Mouse (Mus musculus) lung, postnatal 0 days (tissue): ENCODE measurements around the gene Fbxl13.

Experiments
- CTCF ChIP-seq: IDR thresholded peaks from 2 replicates; pipeline ENCODE4 v1.5.1; 2016; ENCODE audit warnings: antibody characterized with exemption, mild to moderate bottlenecking
- EP300 ChIP-seq: IDR thresholded peaks from 2 replicates; pipeline ENCODE4 v1.6.1; 2016; ENCODE audit warnings: antibody characterized with exemption, mild to moderate bottlenecking, control low read depth

- TF ChIP-seq CTCF (no peak), EP300 (no peak)
Measured at GRCm38 (mm10) chr5:21678363-21678762, 32.9 kb upstream of the Fbxl13 start.
